Comparison of ENCODE assay signal across 9 mouse cellular contexts in the genomic region with DNA sequence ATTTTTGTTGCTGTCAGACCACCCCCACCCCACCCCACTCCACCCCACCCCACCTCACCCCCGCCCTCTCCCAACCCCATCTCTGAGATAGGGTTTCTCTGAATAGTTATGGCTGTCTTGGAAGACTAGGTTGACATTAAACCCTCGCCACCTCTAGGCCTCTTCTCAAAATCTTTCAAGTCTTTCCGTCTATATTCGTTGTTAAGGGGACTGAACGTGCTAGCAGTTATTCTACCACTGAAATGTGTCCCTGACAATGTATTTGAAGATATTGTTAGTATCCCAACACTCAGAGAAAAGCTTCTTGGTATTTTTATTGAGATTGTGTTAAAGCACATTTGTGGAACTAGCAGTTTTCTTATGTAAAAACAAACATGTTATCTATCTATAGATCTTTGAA. TPM values are rescaled to one million over a fixed set of nuclear protein-coding genes. Genes with fewer than 3 reads are reported as not detected.
DNase-seq lines count a peak whose midpoint lies in the region; ATAC-seq lines count a peak whose summit lies in the region.
"Had no signal": no experiment of that assay in that cellular context is flagged by ENCODE, and none has a peak within 500 bp of the region (broad histone marks: within the 10 kb centered on the region; RNA-seq: fewer than 3 reads in every experiment).

No protein-coding gene starts in this region.

- no peak overlapping the region for H3K27ac ChIP-seq in midbrain, embryonic 11.5 days (ENCODE audit: low read depth, low read length)
- no peak overlapping the region for H3K27ac ChIP-seq in midbrain, embryonic 15.5 days
- H3K27ac ChIP-seq in limb, embryonic 10.5 days: peak overlapping the region; percentile 96
- peak overlapping the region; percentile 99; the same call in 1 of the 2 replicates for H3K27ac ChIP-seq in stomach, embryonic 15.5 days

- H3K9me3 ChIP-seq in midbrain, embryonic 11.5 days (ENCODE audit: control insufficient read depth, low read length): no peaks in the 10 kb centered on the region
- no peaks in the 10 kb centered on the region for H3K9me3 ChIP-seq in midbrain, embryonic 15.5 days
- H3K9me3 ChIP-seq in limb, embryonic 10.5 days (replicated peaks): no peaks in the 10 kb centered on the region
- no peaks in the 10 kb centered on the region for H3K9me3 ChIP-seq in stomach, embryonic 15.5 days

- no peaks in the 10 kb centered on the region for H3K27me3 ChIP-seq in midbrain, embryonic 11.5 days (ENCODE audit: control insufficient read depth, insufficient read depth, low read length)
- H3K27me3 ChIP-seq in midbrain, embryonic 15.5 days (replicated peaks): no peaks in the 10 kb centered on the region
- no peaks in the 10 kb centered on the region for H3K27me3 ChIP-seq in limb, embryonic 10.5 days (ENCODE audit: low read depth, poor library complexity, severe bottlenecking)
- H3K27me3 ChIP-seq in stomach, embryonic 15.5 days (replicated peaks): no peaks in the 10 kb centered on the region

- H3K4me1 ChIP-seq in midbrain, embryonic 11.5 days (ENCODE audit: control insufficient read depth, insufficient read depth, low read length): peaks cover 13% of the 10 kb centered on the region
- H3K4me1 ChIP-seq in midbrain, embryonic 15.5 days: peaks cover 28% of the 10 kb centered on the region
- peaks cover 19% of the 10 kb centered on the region for H3K4me1 ChIP-seq in limb, embryonic 10.5 days
- H3K4me1 ChIP-seq in stomach, embryonic 15.5 days: 0 out of 2 replicates have a peak, but pooled peaks cover 2% of the 10 kb centered on the region

- 61% methylated on average over 5 of the region's 5 CpGs for WGBS in midbrain, embryonic 11.5 days
- 67% methylated on average over 5 of the region's 5 CpGs for WGBS in midbrain, embryonic 15.5 days
- WGBS in limb, embryonic 10.5 days: 65% methylated on average over 5 of the region's 5 CpGs
- WGBS in stomach, embryonic 15.5 days: 51% methylated on average over 5 of the region's 5 CpGs

- peak overlapping the region; percentile 93; the same call in 1 of the 2 replicates for H3K4me2 ChIP-seq in midbrain, embryonic 11.5 days
- H3K4me2 ChIP-seq in midbrain, embryonic 15.5 days: no peak overlapping the region
- peak overlapping the region; percentile 95 for H3K4me2 ChIP-seq in stomach, embryonic 15.5 days

- intact Hi-C loops in left cerebral cortex, postnatal 4 days (cut with DNase I): no loop called here

- DNase-seq in embryo, embryonic 10.5 days (ENCODE audit: low spot score): peak; percentile 35
- DNase-seq in embryo, embryonic 11 days: no peak
- no peak for DNase-seq in midbrain, embryonic 11.5 days (ENCODE audit: low spot score, missing footprints)
- no peak for DNase-seq in limb, embryonic 10.5 days (ENCODE audit: low spot score)
- DNase-seq in left cerebral cortex, postnatal 4 days: no peak
- no peak for DNase-seq in ovary, postnatal 14 days (ENCODE audit: low spot score)
- DNase-seq: kidney, postnatal 25 days had no signal

- no peak overlapping the region for H3K4me3 ChIP-seq in midbrain, embryonic 11.5 days (ENCODE audit: low read depth, low read length)
- no peak overlapping the region for H3K4me3 ChIP-seq in midbrain, embryonic 15.5 days
- H3K4me3 ChIP-seq in limb, embryonic 10.5 days: peak overlapping the region; percentile 64
- peak overlapping the region; percentile 64; the same call in 1 of the 2 replicates for H3K4me3 ChIP-seq in stomach, embryonic 15.5 days (replicated peaks)

- no peak for ATAC-seq in midbrain, embryonic 11.5 days (ENCODE audit: low FRiP score)
- ATAC-seq in midbrain, embryonic 15.5 days (replicated peaks): no peak
- no peak for ATAC-seq in stomach, embryonic 15.5 days (ENCODE audit: insufficient read depth, low FRiP score, low read depth)

- H3K9ac ChIP-seq in midbrain, embryonic 11.5 days (ENCODE audit: low read length): no peak overlapping the region
- no peak overlapping the region for H3K9ac ChIP-seq in midbrain, embryonic 15.5 days
- H3K9ac ChIP-seq in stomach, embryonic 15.5 days: no peak overlapping the region

- H3K36me3 ChIP-seq in midbrain, embryonic 11.5 days (ENCODE audit: control insufficient read depth, insufficient read depth, low read length): no peaks in the 10 kb centered on the region
- no peaks in the 10 kb centered on the region for H3K36me3 ChIP-seq in midbrain, embryonic 15.5 days (replicated peaks)
- no peaks in the 10 kb centered on the region for H3K36me3 ChIP-seq in limb, embryonic 10.5 days
- H3K36me3 ChIP-seq in stomach, embryonic 15.5 days: no peaks in the 10 kb centered on the region

RNA-seq across cellular contexts. Expression of gene Hist1h1c, which starts 2.3 kb away (rescaled TPM):
- 13.5 and 14.0 TPM in 2 replicates for polyA plus RNA-seq in midbrain, embryonic 11.5 days (2014; fragmentation: Nextera tagmentation; extraction: Ambion mirVana)
- polyA plus RNA-seq in midbrain, embryonic 15.5 days (2015; fragmentation: Nextera tagmentation; extraction: Ambion mirVana): 6.9 and 8.3 TPM in 2 replicates
- polyA plus RNA-seq in limb, embryonic 10.5 days (2016; fragmentation: Nextera tagmentation; extraction: Ambion mirVana): 8.6 and 11.8 TPM in 2 replicates
- polyA plus RNA-seq in stomach, embryonic 15.5 days (2015; fragmentation: Nextera tagmentation; extraction: Ambion mirVana): 50.6 and 54.3 TPM in 2 replicates
- 100 to 1,000 TPM; 154 to 166 TPM for total RNA-seq in left cerebral cortex, postnatal 4 days (2021)

RNA-seq across cellular contexts. Expression of gene Hist1h3c, which starts 4.5 kb away (rescaled TPM):
- polyA plus RNA-seq in midbrain, embryonic 11.5 days (2014; fragmentation: Nextera tagmentation; extraction: Ambion mirVana): 8.6 and 9.2 TPM in 2 replicates
- 0.41 and 1.4 TPM in 2 replicates for polyA plus RNA-seq in midbrain, embryonic 15.5 days (2015; fragmentation: Nextera tagmentation; extraction: Ambion mirVana)
- polyA plus RNA-seq in limb, embryonic 10.5 days (2016; fragmentation: Nextera tagmentation; extraction: Ambion mirVana): 9.6 TPM in 2 replicates
- polyA plus RNA-seq in stomach, embryonic 15.5 days (2015; fragmentation: Nextera tagmentation; extraction: Ambion mirVana): 5.5 and 5.7 TPM in 2 replicates
- 10 to 100 TPM; 39.8 to 41.0 TPM for total RNA-seq in left cerebral cortex, postnatal 4 days (2021)

RNA-seq across cellular contexts. Expression of gene Hist1h2bb, which starts 5.6 kb away (rescaled TPM):
- polyA plus RNA-seq in midbrain, embryonic 11.5 days (2014; fragmentation: Nextera tagmentation; extraction: Ambion mirVana): 2.1 and 2.4 TPM in 2 replicates
- 0.37 and 0.83 TPM in 2 replicates for polyA plus RNA-seq in midbrain, embryonic 15.5 days (2015; fragmentation: Nextera tagmentation; extraction: Ambion mirVana)
- 3.5 and 3.7 TPM in 2 replicates for polyA plus RNA-seq in limb, embryonic 10.5 days (2016; fragmentation: Nextera tagmentation; extraction: Ambion mirVana)
- 2.5 and 3.4 TPM in 2 replicates for polyA plus RNA-seq in stomach, embryonic 15.5 days (2015; fragmentation: Nextera tagmentation; extraction: Ambion mirVana)
- 10 to 100 TPM; 62.4 to 81.1 TPM for total RNA-seq in left cerebral cortex, postnatal 4 days (2021)

RNA-seq across cellular contexts. Expression of gene Hist1h2ab, which starts 10.0 kb away (rescaled TPM):
- 42.8 and 57.5 TPM in 2 replicates for polyA plus RNA-seq in midbrain, embryonic 11.5 days (2014; fragmentation: Nextera tagmentation; extraction: Ambion mirVana)
- polyA plus RNA-seq in midbrain, embryonic 15.5 days (2015; fragmentation: Nextera tagmentation; extraction: Ambion mirVana): 4.6 and 7.2 TPM in 2 replicates
- 55.9 and 60.6 TPM in 2 replicates for polyA plus RNA-seq in limb, embryonic 10.5 days (2016; fragmentation: Nextera tagmentation; extraction: Ambion mirVana)
- polyA plus RNA-seq in stomach, embryonic 15.5 days (2015; fragmentation: Nextera tagmentation; extraction: Ambion mirVana): 43.8 and 63.1 TPM in 2 replicates
- 100 to 1,000 TPM; 116 to 120 TPM for total RNA-seq in left cerebral cortex, postnatal 4 days (2021)

RNA-seq across cellular contexts. Expression of gene Hist1h3b, which starts 11.2 kb away (rescaled TPM):
- polyA plus RNA-seq in midbrain, embryonic 11.5 days (2014; fragmentation: Nextera tagmentation; extraction: Ambion mirVana): 7.5 and 13.2 TPM in 2 replicates
- polyA plus RNA-seq in midbrain, embryonic 15.5 days (2015; fragmentation: Nextera tagmentation; extraction: Ambion mirVana): 0.67 and 1.2 TPM in 2 replicates
- 6.3 and 9.7 TPM in 2 replicates for polyA plus RNA-seq in limb, embryonic 10.5 days (2016; fragmentation: Nextera tagmentation; extraction: Ambion mirVana)
- 7.4 and 10.6 TPM in 2 replicates for polyA plus RNA-seq in stomach, embryonic 15.5 days (2015; fragmentation: Nextera tagmentation; extraction: Ambion mirVana)
- 100 to 1,000 TPM in 1 of 2 experiments, 10 to 100 TPM in 1; 95.4 to 102 TPM for total RNA-seq in left cerebral cortex, postnatal 4 days (2021)

Comparison
In these comparisons a context has a peak if more than half of its experiments do, and no peak if none do; other contexts are left out.
1. H3K27ac ChIP-seq: peak in limb, embryonic 10.5 days (single experiment) and stomach, embryonic 15.5 days (single experiment); none in midbrain, embryonic 11.5 days (single experiment) and midbrain, embryonic 15.5 days (single experiment).
2. H3K4me3 ChIP-seq: peak in limb, embryonic 10.5 days (single experiment) and stomach, embryonic 15.5 days (single experiment); none in midbrain, embryonic 11.5 days (single experiment) and midbrain, embryonic 15.5 days (single experiment).